Mouse (Mus musculus) intestine, embryonic 14.5 days (tissue): ENCODE results near the gene Dnm2. TPM values are rescaled to one million over a fixed set of nuclear protein-coding genes. Genes with fewer than 3 reads are reported as not detected.

Experiments used
- ATAC-seq: fragments of 200-750 bp; cut with Nextera tagmentation; replicated peaks from 2 replicates; pipeline ENCODE4 v1.8.0; 2017; ENCODE audit warnings: low read depth, moderate number of reproducible peaks, moderate TSS enrichment, moderate library complexity; ENCODE audit not compliant: low FRiP score, low TSS enrichment
- DNase-seq: peaks from one replicate; pipeline ENCODE4 v3.0.0-alpha.2; 2018; ENCODE audit warnings: low spot score
- H3K27ac ChIP-seq: fragments of 300-500 bp; sonication (generic); 2 replicates; pipeline ENCODE4 v1.5.1; 2014; ENCODE audit warnings: low read depth, mild to moderate bottlenecking, control low read depth
- H3K27me3 ChIP-seq: fragments of 300-500 bp; sonication (generic); replicated peaks from 2 replicates; pipeline ENCODE4 v1.6.1; 2014; ENCODE audit warnings: low read length, control low read depth; ENCODE audit not compliant: control insufficient read depth, insufficient read depth
- H3K36me3 ChIP-seq: fragments of 300-500 bp; sonication (generic); 2 replicates; pipeline ENCODE4 v1.6.1; 2014; ENCODE audit warnings: low read length, control low read depth; ENCODE audit not compliant: control insufficient read depth, insufficient read depth
- H3K4me1 ChIP-seq: fragments of 300-500 bp; sonication (generic); replicated peaks from 2 replicates; pipeline ENCODE4 v1.6.1; 2014; ENCODE audit warnings: low read length, control low read depth, mixed read lengths; ENCODE audit not compliant: control insufficient read depth, insufficient read depth
- H3K4me2 ChIP-seq: fragments of 300-500 bp; sonication (generic); 2 replicates; pipeline ENCODE4 v1.6.1; 2014; ENCODE audit warnings: low read length
- H3K4me3 ChIP-seq: fragments of 300-500 bp; sonication (generic); 2 replicates; pipeline ENCODE4 v1.5.1; 2014; ENCODE audit warnings: low read depth, low read length, control low read depth, mixed read lengths
- H3K9ac ChIP-seq: fragments of 300-500 bp; sonication (generic); 2 replicates; pipeline ENCODE4 v1.6.1; 2014; ENCODE audit warnings: mild to moderate bottlenecking, low read length
- H3K9me3 ChIP-seq: fragments of 300-500 bp; sonication (generic); 2 replicates; pipeline ENCODE4 v1.6.1; 2016; ENCODE audit warnings: low read length, control low read depth; ENCODE audit not compliant: control insufficient read depth
- WGBS: fragments of 180-500 bp; shearing (Covaris S2); extraction: QIAGEN DNeasy Blood & Tissue Kit; methylation state at CpG from one replicate; pipeline ENCODE4 v1.1.7; 2014; 5-methylcytosine and 5-hydroxymethylcytosine counted together
- polyA plus RNA-seq: library from polyadenylated mRNA; unstranded; fragments of >200 nt; fragmentation: Nextera tagmentation; extraction: Ambion mirVana; gene quantifications from 2 replicates; pipeline ENCODE4 v1.2.1, GENCODE M21; 2014

Gene Dnm2
- polyA plus RNA-seq, 1 experiment from 2014 or later, result 67.3 TPM

- Histone ChIP-seq H3K27ac (no peak overlapping the region), H3K9me3 (no peaks in the 10 kb centered on the region), H3K4me1 (no peaks in the 10 kb centered on the region; the same call in 1 of the 2 replicates), H3K4me2 (no peak overlapping the region), H3K9ac (no peak overlapping the region), H3K4me3 (no peak overlapping the region), H3K36me3 (no peaks in the 10 kb centered on the region), H3K27me3 (no peaks in the 10 kb centered on the region)
- no peak for DNase-seq
- ATAC-seq, result no peak
- WGBS, result 87% methylated on average over 2 of the region's 2 CpGs
These were observed 9.7 kb downstream of the Dnm2 start for GRCm38 (mm10) chr9:21434410-21434809.

GRCm38 (mm10) chr9:21435777-21436635, 11.3 kb downstream of the Dnm2 start:
- WGBS, result 81% methylated on average over 7 of the region's 7 CpGs
- Histone ChIP-seq H3K9ac (no peak overlapping the region), H3K27ac (no peak overlapping the region), H3K36me3 (no peaks in the 10 kb centered on the region), H3K27me3 (no peaks in the 10 kb centered on the region), H3K4me1 (no peaks in the 10 kb centered on the region; the same call in 1 of the 2 replicates), H3K4me2 (no peak overlapping the region), H3K4me3 (no peak overlapping the region), H3K9me3 (no peaks in the 10 kb centered on the region)
- DNase-seq (no peak), ATAC-seq (no peak)

GRCm38 (mm10) chr9:21437577-21437976, 12.9 kb downstream of the Dnm2 start:
- DNase-seq (no peak), ATAC-seq (no peak)
- H3K9ac ChIP-seq, result no peak overlapping the region
- H3K4me3 ChIP-seq, result no peak overlapping the region
- no peaks in the 10 kb centered on the region for H3K27me3 ChIP-seq
- no peaks in the 10 kb centered on the region; the same call in 1 of the 2 replicates for H3K4me1 ChIP-seq
- H3K9me3 ChIP-seq, result no peaks in the 10 kb centered on the region
- no peaks in the 10 kb centered on the region for H3K36me3 ChIP-seq
- H3K4me2 ChIP-seq, result no peak overlapping the region
- 95% methylated on average over 6 of the region's 6 CpGs for WGBS
- H3K27ac ChIP-seq, result no peak overlapping the region

GRCm38 (mm10) chr9:21438219-21438618, 13.5 kb downstream of the Dnm2 start:
- Histone ChIP-seq H3K9me3 (no peaks in the 10 kb centered on the region), H3K9ac (no peak overlapping the region), H3K4me2 (no peak overlapping the region), H3K36me3 (no peaks in the 10 kb centered on the region), H3K27me3 (no peaks in the 10 kb centered on the region), H3K4me3 (no peak overlapping the region), H3K4me1 (no peaks in the 10 kb centered on the region; the same call in 1 of the 2 replicates), H3K27ac (no peak overlapping the region)
- no peak for ATAC-seq
- 67% methylated on average over 3 of the region's 3 CpGs for WGBS
- no peak for DNase-seq

GRCm38 (mm10) chr9:21439456-21439855, 14.7 kb downstream of the Dnm2 start:
- no peak overlapping the region for H3K4me2 ChIP-seq
- H3K27ac ChIP-seq, result no peak overlapping the region
- ATAC-seq (no peak), DNase-seq (no peak)
- no peaks in the 10 kb centered on the region for H3K9me3 ChIP-seq
- H3K9ac ChIP-seq, result no peak overlapping the region
- no peaks in the 10 kb centered on the region for H3K27me3 ChIP-seq
- no peaks in the 10 kb centered on the region for H3K4me1 ChIP-seq
- no peak overlapping the region for H3K4me3 ChIP-seq
- WGBS, result 83% methylated on average over 3 of the region's 3 CpGs
- H3K36me3 ChIP-seq, result no peaks in the 10 kb centered on the region

GRCm38 (mm10) chr9:21439914-21440313, 15.2 kb downstream of the Dnm2 start:
- no peak for DNase-seq
- H3K4me3 ChIP-seq, result no peak overlapping the region
- 95% methylated on average over 2 of the region's 2 CpGs for WGBS
- no peak overlapping the region for H3K9ac ChIP-seq
- H3K36me3 ChIP-seq, result no peaks in the 10 kb centered on the region
- no peak for ATAC-seq
- H3K27me3 ChIP-seq, result no peaks in the 10 kb centered on the region
- no peaks in the 10 kb centered on the region for H3K4me1 ChIP-seq
- H3K9me3 ChIP-seq, result no peaks in the 10 kb centered on the region
- no peak overlapping the region for H3K27ac ChIP-seq
- no peak overlapping the region for H3K4me2 ChIP-seq

- Histone ChIP-seq H3K27me3 (no peaks in the 10 kb centered on the region), H3K4me2 (no peak overlapping the region), H3K9me3 (no peaks in the 10 kb centered on the region), H3K27ac (no peak overlapping the region), H3K36me3 (no peaks in the 10 kb centered on the region), H3K4me3 (no peak overlapping the region), H3K4me1 (no peaks in the 10 kb centered on the region), H3K9ac (no peak overlapping the region)
- no peak for DNase-seq
- ATAC-seq, result no peak
These were observed 15.7 kb downstream of the Dnm2 start for GRCm38 (mm10) chr9:21440387-21440786.

- no peak overlapping the region for H3K27ac ChIP-seq
- H3K9ac ChIP-seq, result no peak overlapping the region
- H3K4me1 ChIP-seq, result no peaks in the 10 kb centered on the region
- H3K4me2 ChIP-seq, result no peak overlapping the region
- H3K9me3 ChIP-seq, result no peaks in the 10 kb centered on the region
- no peak for ATAC-seq
- no peak overlapping the region for H3K4me3 ChIP-seq
- no peaks in the 10 kb centered on the region for H3K27me3 ChIP-seq
- no peaks in the 10 kb centered on the region for H3K36me3 ChIP-seq
- DNase-seq, result no peak
- WGBS, result 93% methylated on average over 8 of the region's 8 CpGs
These were observed 19.1 kb downstream of the Dnm2 start for GRCm38 (mm10) chr9:21443853-21444252.

- H3K4me3 ChIP-seq, result no peak overlapping the region
- ATAC-seq (no peak), DNase-seq (no peak)
- WGBS, result 88% methylated on average over 4 of the region's 4 CpGs
- H3K27ac ChIP-seq, result no peak overlapping the region
- no peak overlapping the region for H3K4me2 ChIP-seq
- H3K36me3 ChIP-seq, result no peaks in the 10 kb centered on the region
- H3K27me3 ChIP-seq, result no peaks in the 10 kb centered on the region
- no peak overlapping the region for H3K9ac ChIP-seq
- H3K4me1 ChIP-seq, result no peaks in the 10 kb centered on the region
- H3K9me3 ChIP-seq, result no peaks in the 10 kb centered on the region
These were observed 19.9 kb downstream of the Dnm2 start for GRCm38 (mm10) chr9:21444574-21444973.
